Mouse (Mus musculus): ENCODE measurements around the gene Snrnp25.

The Snrnp25 gene

GRCm38 (mm10) chr11:32227041-32227440 is 21.8 kb downstream of the Snrnp25 start:
- CTCF ChIA-PET, result interaction anchor here in 1 of 4 experiments (1.0 to 1.3 kb wide), 2 partner anchors 9 to 10 kb away, joined by 3 to 6 read pairs; no protein-coding TSS in a partner anchor
- POLR2A ChIA-PET, result interaction anchor here in 3 of 4 experiments (0.6 to 3.5 kb wide), 10 partner anchors 9 to 36 kb away, joined by 3 to 16 read pairs (median 4); partner anchors contain the start of gene Snrnp25 (in 1 of the 3)

DNA sequence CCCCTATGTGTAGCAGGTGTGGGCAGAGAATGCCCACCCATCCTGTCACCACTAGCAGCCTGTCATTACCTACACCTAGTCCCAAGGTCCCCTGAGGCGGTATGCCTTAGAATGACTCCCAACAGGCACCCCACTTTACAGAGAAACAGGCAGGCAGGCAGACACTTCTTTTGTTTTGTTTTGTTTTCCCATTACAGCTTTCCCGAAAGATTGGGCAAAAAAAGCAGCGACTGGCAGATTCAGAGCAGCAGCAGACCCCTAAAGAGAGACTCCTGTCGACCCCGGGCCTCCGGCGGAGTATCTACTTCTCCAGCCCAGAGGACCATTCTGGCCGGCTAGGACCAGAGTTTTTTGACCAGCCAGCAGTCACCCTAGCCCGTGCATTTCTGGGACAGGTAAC is 22.3 kb downstream of the Snrnp25 start:
- CTCF ChIA-PET, result interaction anchor here in 1 of 4 experiments (1.0 to 1.3 kb wide), 2 partner anchors 9 to 10 kb away, joined by 3 to 6 read pairs; no protein-coding TSS in a partner anchor
- POLR2A ChIA-PET, result interaction anchor here in 3 of 4 experiments (0.6 to 1.3 kb wide), 4 partner anchors 9 to 35 kb away, joined by 4 to 5 read pairs (median 5); no protein-coding TSS in a partner anchor

GRCm38 (mm10) chr11:32228292-32228845 is 23.2 kb downstream of the Snrnp25 start:
- POLR2A ChIA-PET, result interaction anchor here in 3 of 4 experiments (0.7 to 1.4 kb wide), 9 partner anchors 9 to 1403 kb away, joined by 3 to 4 read pairs (median 3); partner anchors contain the start of gene Snrnp25 (in 1 of the 3)

DNA sequence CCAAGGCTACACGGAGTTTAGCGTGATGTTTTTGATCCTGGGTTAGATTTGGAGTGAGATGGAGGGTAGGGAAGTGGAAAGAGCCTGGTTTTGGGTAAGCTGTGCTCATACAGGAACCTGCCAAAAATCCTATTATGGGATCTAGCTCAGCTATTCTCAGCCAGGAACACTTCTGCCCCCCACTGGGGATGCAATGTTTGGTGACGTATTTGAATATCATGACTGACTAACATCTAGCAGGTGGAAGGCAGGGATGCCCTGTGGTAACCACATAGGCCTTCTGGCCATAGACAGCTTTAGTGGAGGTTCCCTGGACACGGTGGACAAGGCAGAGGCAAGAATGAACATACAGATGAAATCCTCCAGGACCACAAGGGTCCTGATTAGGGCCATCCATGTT is 25.0 kb downstream of the Snrnp25 start:
- ChIA-PET CTCF (interaction anchor here in 1 of 4 experiments (0.7 to 1.8 kb wide), 5 partner anchors 8 to 91 kb away, joined by 3 to 7 read pairs (median 3); no protein-coding TSS in a partner anchor), POLR2A (interaction anchor here in 3 of 4 experiments (1.2 to 10.1 kb wide), 5 partner anchors 9 to 27 kb away, joined by 3 to 108 read pairs (median 5); partner anchors contain the start of gene Rhbdf1 (in 1 of the 3))

More at GRCm38 (mm10) chr11:32228292-32228845, 23.2 kb downstream of the Snrnp25 start:
- CTCF ChIA-PET, result interaction anchor here in 2 of 4 experiments (0.7 to 1.8 kb wide), 3 partner anchors 8 to 46 kb away, joined by 3 to 4 read pairs (median 3); no protein-coding TSS in a partner anchor

- ChIA-PET CTCF (interaction anchor here in 2 of 4 experiments (0.8 to 1.8 kb wide), 6 partner anchors 9 to 90 kb away, joined by 3 to 7 read pairs (median 3); no protein-coding TSS in a partner anchor), POLR2A (interaction anchor here in 2 of 4 experiments (0.8 to 10.1 kb wide), 3 partner anchors 12 to 28 kb away, joined by 3 to 108 read pairs (median 4); partner anchors contain the start of genes Rhbdf1 (in 1 of the 2) and Snrnp25 (in 1 of the 2))
These were observed 25.9 kb downstream of the Snrnp25 start for GRCm38 (mm10) chr11:32231125-32231524.

DNA sequence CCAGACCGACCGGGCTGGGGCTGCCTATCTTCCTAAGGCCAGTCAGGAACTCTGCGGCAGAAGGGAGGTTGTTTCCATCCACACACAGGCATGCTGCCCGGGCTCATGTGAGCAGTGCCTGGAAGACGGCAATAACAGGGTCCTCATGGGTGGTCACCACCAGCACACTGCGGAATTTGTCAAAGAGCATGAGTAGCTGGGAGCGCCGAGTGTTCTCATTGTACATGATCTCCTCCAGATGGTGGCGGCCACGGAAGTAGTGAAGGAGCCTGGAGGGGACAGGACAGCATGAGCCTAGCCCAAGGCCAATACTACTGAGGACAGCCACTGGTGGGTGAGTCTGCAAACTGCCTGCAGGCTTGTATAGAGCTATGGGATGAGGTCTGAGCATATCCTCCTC is 27.6 kb downstream of the Snrnp25 start:
- ChIA-PET POLR2A (interaction anchor here in 2 of 4 experiments (0.9 to 10.1 kb wide), 6 partner anchors 11 to 28 kb away, joined by 3 to 108 read pairs (median 5); partner anchors contain the start of genes Rhbdf1 (in 1 of the 2) and Snrnp25 (in 1 of the 2)), CTCF (interaction anchor here (0.6 to 1.9 kb wide), 10 partner anchors 11 to 88 kb away, joined by 3 to 4 read pairs (median 3); no protein-coding TSS in a partner anchor)

DNA sequence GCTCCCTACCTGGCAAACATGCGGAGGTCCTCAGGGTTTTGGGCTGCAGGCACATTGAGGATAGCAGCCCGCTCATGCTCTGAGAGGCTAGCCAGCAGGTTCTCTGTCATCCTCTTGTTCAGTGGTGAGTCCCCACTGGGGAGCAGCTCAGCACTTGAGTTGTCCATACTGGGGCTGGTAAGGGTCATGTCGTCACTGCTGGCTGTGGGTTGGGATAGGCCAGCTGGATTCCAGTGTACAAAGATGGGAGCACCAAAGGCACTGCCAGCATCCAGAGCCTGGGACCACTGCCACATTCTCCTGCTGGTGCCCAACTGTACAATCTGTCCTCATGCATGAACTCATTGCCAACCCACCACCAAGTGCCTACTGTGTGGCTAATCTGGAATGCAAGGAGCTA is 28.7 kb downstream of the Snrnp25 start:
- ChIA-PET CTCF (interaction anchor here (1.1 to 1.6 kb wide), 6 partner anchors 13 to 87 kb away, joined by 3 to 4 read pairs (median 3); no protein-coding TSS in a partner anchor), POLR2A (interaction anchor here in 2 of 4 experiments (1.0 to 10.1 kb wide), 3 partner anchors 12 to 29 kb away, joined by 3 to 108 read pairs (median 11); partner anchors contain the start of genes Rhbdf1 (in 1 of the 2) and Snrnp25 (in 1 of the 2))

GRCm38 (mm10) chr11:32234816-32235485 is 29.7 kb downstream of the Snrnp25 start:
- POLR2A ChIA-PET, result interaction anchor here in 2 of 4 experiments (0.6 to 10.1 kb wide), 3 partner anchors 11 to 17 kb away, joined by 3 to 108 read pairs (median 5); partner anchors contain the start of gene Rhbdf1 (in 1 of the 2)
- CTCF ChIA-PET, result interaction anchor here in 3 of 4 experiments (0.5 to 1.6 kb wide), 9 partner anchors 11 to 86 kb away, joined by 3 to 4 read pairs (median 3); partner anchors contain the start of gene Hbq1b (in 1 of the 3)

GRCm38 (mm10) chr11:32235646-32236045 is 30.4 kb downstream of the Snrnp25 start:
- CTCF ChIA-PET, result interaction anchor here in 3 of 4 experiments (0.6 to 4.0 kb wide), 10 partner anchors 11 to 108 kb away, joined by 3 to 32 read pairs (median 4); partner anchors contain the start of gene Hbq1b (in 1 of the 3)

GRCm38 (mm10) chr11:32236132-32236531 is 30.9 kb downstream of the Snrnp25 start:
- ChIA-PET POLR2A (interaction anchor here in 2 of 4 experiments (0.7 to 10.1 kb wide), 5 partner anchors 10 to 31 kb away, joined by 3 to 108 read pairs (median 5); partner anchors contain the start of genes Rhbdf1 (in 1 of the 2) and Snrnp25 (in 1 of the 2)), CTCF (interaction anchor here (0.6 to 4.0 kb wide), 16 partner anchors 7 to 108 kb away, joined by 3 to 32 read pairs (median 6); partner anchors contain the start of gene Hbq1b (in 1 of the 4))

More at GRCm38 (mm10) chr11:32235646-32236045, 30.4 kb downstream of the Snrnp25 start:
- POLR2A ChIA-PET, result interaction anchor here in 2 of 4 experiments (0.7 to 10.1 kb wide), 4 partner anchors 11 to 16 kb away, joined by 3 to 108 read pairs (median 5); partner anchors contain the start of gene Rhbdf1 (in 1 of the 2)

DNA sequence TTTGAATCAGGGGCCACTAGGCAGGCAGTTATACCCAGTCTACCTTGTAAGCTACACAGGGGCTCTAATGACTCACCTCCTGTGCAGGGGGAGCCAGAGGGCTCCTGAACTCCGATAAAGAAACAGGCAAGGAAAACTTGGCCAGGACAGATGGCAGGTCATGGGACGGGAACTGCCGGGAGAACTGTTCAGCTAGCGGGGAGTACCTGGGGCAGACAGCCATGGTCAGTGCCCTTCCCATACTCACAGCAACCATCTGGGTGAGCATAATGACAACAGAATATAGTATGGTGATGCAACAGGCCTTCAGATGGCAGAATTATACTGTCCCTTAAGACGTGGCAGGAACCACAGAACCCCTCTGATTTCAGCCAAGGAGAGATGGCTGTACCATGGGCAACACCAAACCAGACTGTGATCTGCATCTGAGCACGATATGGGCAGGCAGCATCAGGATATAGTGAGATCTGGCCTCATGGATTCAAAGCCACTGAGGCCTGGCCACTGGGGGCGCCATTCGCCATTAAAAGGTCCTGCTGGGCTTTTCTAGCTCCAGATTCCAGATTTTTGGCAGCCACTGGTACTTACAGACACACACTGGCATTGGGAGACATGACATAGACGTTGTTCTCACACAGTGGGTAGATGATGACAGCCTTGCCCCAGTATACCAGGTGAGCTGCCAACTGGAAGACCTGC is 31.6 kb downstream of the Snrnp25 start:
- CTCF ChIA-PET, result interaction anchor here (0.5 to 4.0 kb wide), 40 partner anchors 8 to 316 kb away, joined by 3 to 36 read pairs (median 4); partner anchors contain the start of genes Hbq1a (in 1 of the 4), Hbq1b (in 1 of the 4), Rhbdf1 (in 1 of the 4) and Snrnp25 (in 1 of the 4)
- POLR2A ChIA-PET, result interaction anchor here in 3 of 4 experiments (0.7 to 10.1 kb wide), 10 partner anchors 8 to 32 kb away, joined by 3 to 108 read pairs (median 4); partner anchors contain the start of genes Mpg (in 2 of the 3), Nprl3 (in 1 of the 3), Rhbdf1 (in 1 of the 3) and Snrnp25 (in 1 of the 3)

GRCm38 (mm10) chr11:32237411-32237795 is 32.2 kb downstream of the Snrnp25 start:
- ChIA-PET CTCF (interaction anchor here (0.5 to 4.0 kb wide), 36 partner anchors 8 to 315 kb away, joined by 3 to 36 read pairs (median 4); partner anchors contain the start of genes Hbq1a (in 1 of the 4), Hbq1b (in 1 of the 4), Rhbdf1 (in 1 of the 4) and Snrnp25 (in 1 of the 4)), POLR2A (interaction anchor here in 3 of 4 experiments (0.7 to 10.1 kb wide), 9 partner anchors 9 to 32 kb away, joined by 3 to 108 read pairs (median 4); partner anchors contain the start of genes Mpg (in 2 of the 3), Nprl3 (in 1 of the 3), Rhbdf1 (in 1 of the 3) and Snrnp25 (in 1 of the 3))

DNA sequence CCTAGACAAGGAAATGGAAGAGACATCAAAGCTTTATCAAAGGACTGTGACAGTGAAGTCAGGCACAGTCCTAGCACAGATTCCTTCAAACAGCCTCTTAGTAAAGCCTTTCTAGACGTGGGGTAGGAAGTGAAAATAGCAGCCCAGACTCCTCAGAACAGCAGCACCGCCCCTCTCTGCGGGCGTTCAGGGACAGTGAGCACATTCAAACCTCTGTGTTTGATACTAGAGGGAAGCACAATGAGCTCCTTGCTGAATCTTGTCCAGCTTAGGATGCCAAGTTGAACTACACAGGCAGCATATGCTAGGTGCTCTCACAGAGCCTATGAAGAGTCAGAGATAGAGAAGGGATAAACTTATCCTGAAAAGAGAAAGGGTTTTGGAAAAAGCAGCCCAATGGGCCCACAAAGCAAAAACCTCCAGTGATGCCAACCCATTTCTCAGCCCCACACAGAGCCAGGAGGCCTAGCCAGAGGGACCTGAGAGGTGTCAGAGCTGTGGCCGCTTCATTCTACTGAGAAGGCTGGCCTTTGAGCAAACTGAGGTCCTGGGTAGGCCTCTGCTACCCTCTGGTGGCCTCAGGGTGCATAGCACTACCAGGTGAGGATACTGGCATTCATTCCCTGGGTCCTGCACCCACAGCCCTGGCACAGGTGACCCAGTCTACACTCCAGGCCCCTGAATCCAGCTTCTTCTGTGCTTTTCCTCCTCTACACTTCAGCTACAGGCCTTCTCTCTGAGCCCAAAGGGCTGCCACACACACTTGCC is 33.1 kb downstream of the Snrnp25 start:
- POLR2A ChIA-PET, result interaction anchor here in 3 of 4 experiments (0.6 to 10.1 kb wide), 11 partner anchors 8 to 368 kb away, joined by 3 to 108 read pairs (median 4); partner anchors contain the start of genes Mpg (in 1 of the 3), Nprl3 (in 1 of the 3) and Rhbdf1 (in 1 of the 3)

DNA sequence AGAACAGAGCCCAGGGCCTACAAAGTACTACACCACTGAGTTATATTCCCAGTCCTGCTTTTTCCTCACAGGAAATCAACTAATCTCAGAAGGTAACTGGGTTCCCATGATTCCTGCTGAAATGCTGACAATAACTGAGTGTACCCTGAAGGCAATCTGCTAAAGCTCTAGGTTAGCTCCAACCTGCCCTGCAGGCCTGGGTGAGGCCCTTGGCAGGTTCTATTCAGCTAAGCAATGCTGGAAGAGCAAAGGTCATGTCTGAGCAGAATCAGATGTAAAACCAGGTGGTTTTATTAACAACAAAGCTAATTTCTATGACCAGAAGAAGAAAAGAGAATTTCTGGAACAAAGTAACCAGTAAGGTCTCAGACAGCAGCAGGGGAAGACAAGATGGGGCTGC is 36.2 kb downstream of the Snrnp25 start:
- CTCF ChIA-PET, result interaction anchor here in 3 of 4 experiments (0.7 to 3.5 kb wide), 3 partner anchors 34 to 59 kb away, joined by 3 to 14 read pairs (median 4); no protein-coding TSS in a partner anchor
- POLR2A ChIA-PET, result interaction anchor here in 2 of 4 experiments (1.1 to 1.9 kb wide), 4 partner anchors 12 to 27 kb away, joined by 3 to 4 read pairs (median 4); no protein-coding TSS in a partner anchor

More for the DNA sequence above, 33.1 kb downstream of the Snrnp25 start:
- CTCF ChIA-PET, result interaction anchor here (0.5 to 4.0 kb wide), 29 partner anchors 8 to 87 kb away, joined by 3 to 36 read pairs (median 4); partner anchors contain the start of genes Hbq1b (in 2 of the 4), Snrnp25 (in 2 of the 4) and Rhbdf1 (in 1 of the 4)

DNA sequence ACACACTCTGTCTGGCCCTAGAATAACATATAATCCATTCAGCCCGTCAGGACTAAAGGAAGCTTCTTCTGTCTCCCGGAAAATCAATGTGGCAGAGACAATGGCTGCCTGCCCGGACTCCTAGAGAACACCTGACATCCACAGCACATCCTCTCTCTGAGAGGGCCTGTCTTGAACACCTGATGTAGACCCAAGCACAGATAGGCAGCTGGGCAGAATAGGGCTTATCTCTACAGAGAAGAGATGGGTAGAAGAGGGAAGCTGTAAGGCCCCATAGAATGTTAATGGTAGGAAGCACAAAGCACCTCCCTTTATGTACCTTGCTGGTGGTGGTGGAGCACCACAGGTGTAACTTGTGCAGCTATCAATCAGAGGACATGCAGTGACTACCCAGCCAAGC is 37.0 kb downstream of the Snrnp25 start:
- POLR2A ChIA-PET, result interaction anchor here in 2 of 4 experiments (0.7 to 1.3 kb wide), 4 partner anchors 12 to 273 kb away, joined by 3 to 4 read pairs (median 3); no protein-coding TSS in a partner anchor
- CTCF ChIA-PET, result interaction anchor here in 3 of 4 experiments (0.5 to 3.5 kb wide), 5 partner anchors 11 to 97 kb away, joined by 3 to 15 read pairs (median 5); no protein-coding TSS in a partner anchor
